Mouse (Mus musculus) CH12.LX (cell line): ENCODE results near the gene Csnk2a2. TPM values are rescaled to one million over a fixed set of nuclear protein-coding genes. Genes with fewer than 3 reads are reported as not detected.

Experiments used
- DNase-seq: peaks from one replicate; pipeline ENCODE4 v3.0.0-alpha.2; 2013; ENCODE audit errors: extremely low read depth
- H3K27ac ChIP-seq: 2 replicates; pipeline ENCODE4 v1.5.1; 2012; ENCODE audit warnings: low read depth, mild to moderate bottlenecking, control low read depth, moderate library complexity; ENCODE audit not compliant: insufficient read depth
- H3K27me3 ChIP-seq: replicated peaks from 2 replicates; pipeline ENCODE3; 2012; ENCODE audit warnings: inconsistent platforms
- H3K36me3 ChIP-seq, 2 experiments: replicated peaks in 1 of 2; 2 replicates each; pipeline versions ENCODE3 to v1.6.1; 2012; ENCODE audit warnings: inconsistent platforms in 1 of 2, low read length in 1 of 2, mild to moderate bottlenecking in 1 of 2, mixed read lengths in 1 of 2, moderate library complexity in 1 of 2; ENCODE audit not compliant: control insufficient read depth in 1 of 2, insufficient read depth in 1 of 2
- H3K4me1 ChIP-seq, 2 experiments: 2 replicates each; pipeline ENCODE4 v1.6.1; 2012; ENCODE audit warnings: inconsistent platforms in 1 of 2, moderate library complexity in 1 of 2; ENCODE audit not compliant: insufficient read depth in 2 of 2, control insufficient read depth in 1 of 2
- H3K4me2 ChIP-seq: 2 replicates; pipeline ENCODE4 v1.6.1; 2012; ENCODE audit warnings: low read depth, mild to moderate bottlenecking, control low read depth; ENCODE audit not compliant: poor library complexity, insufficient read depth, severe bottlenecking
- H3K4me3 ChIP-seq, 3 experiments: fragments of 150-350 bp in 1 of 3; sonication (generic) in 1 of 3; replicated peaks in 1 of 3; 2 replicates each; pipeline versions ENCODE3 to v1.5.1; 2011 to 2012; ENCODE audit warnings: low read depth in 2 of 3, low read length in 2 of 3, mild to moderate bottlenecking in 2 of 3, moderate library complexity in 2 of 3, control low read depth in 1 of 3, improper control_type of control experiment in 1 of 3, inconsistent platforms in 1 of 3, mixed read lengths in 1 of 3; ENCODE audit not compliant: poor library complexity in 1 of 3
- H3K79me2 ChIP-seq: replicated peaks from 2 replicates; pipeline ENCODE4 v1.6.1; 2012; ENCODE audit warnings: mild to moderate bottlenecking, moderate library complexity; ENCODE audit not compliant: control insufficient read depth, poor library complexity, insufficient read depth, severe bottlenecking; ENCODE audit errors: extremely low read depth
- H3K9ac ChIP-seq: 2 replicates; pipeline ENCODE4 v1.6.1; 2012; ENCODE audit warnings: low read depth, mild to moderate bottlenecking, control low read depth, moderate library complexity; ENCODE audit not compliant: insufficient read depth
- H3K9me3 ChIP-seq: replicated peaks from 2 replicates; pipeline ENCODE3; 2012; ENCODE audit warnings: low read length, inconsistent platforms, mixed read lengths
- BHLHE40 ChIP-seq: IDR thresholded peaks from 2 replicates; pipeline ENCODE4 v1.6.1; 2011; ENCODE audit warnings: mild to moderate bottlenecking, low read depth, low read length, improper control_type of control experiment
- CHD1 ChIP-seq: IDR thresholded peaks from 2 replicates; pipeline ENCODE4 v1.6.1; 2012; ENCODE audit warnings: low read depth, low read length, improper control_type of control experiment, inconsistent platforms
- CHD2 ChIP-seq: IDR thresholded peaks from 2 replicates; pipeline ENCODE4 v1.6.1; 2011; ENCODE audit warnings: low read length, improper control_type of control experiment
- E2F4 ChIP-seq: IDR thresholded peaks from 2 replicates; pipeline ENCODE4 v1.6.1; 2011; ENCODE audit warnings: low read depth, low read length, improper control_type of control experiment; ENCODE audit not compliant: insufficient replicate concordance
- EP300 ChIP-seq: IDR thresholded peaks from 2 replicates; pipeline ENCODE4 v1.6.1; 2011; ENCODE audit warnings: low read length, improper control_type of control experiment
- ETS1 ChIP-seq: conservative IDR thresholded peaks from 2 replicates; pipeline ENCODE4 v1.6.1; 2012; ENCODE audit warnings: low read depth, mild to moderate bottlenecking, inconsistent platforms, low read length, improper control_type of control experiment, moderate library complexity
- IRF4 ChIP-seq: IDR thresholded peaks from 2 replicates; pipeline ENCODE4 v1.6.1; 2014; ENCODE audit warnings: low read depth, mild to moderate bottlenecking, inconsistent platforms, low read length, improper control_type of control experiment
- MAFK ChIP-seq: IDR thresholded peaks from 2 replicates; pipeline ENCODE4 v1.6.1; 2011; ENCODE audit warnings: low read length, improper control_type of control experiment; ENCODE audit not compliant: insufficient replicate concordance
- MAZ ChIP-seq: IDR thresholded peaks from 2 replicates; pipeline ENCODE4 v1.6.1; 2012; ENCODE audit warnings: low read depth, mild to moderate bottlenecking, inconsistent platforms, low read length, improper control_type of control experiment, moderate library complexity
- MXI1 ChIP-seq: IDR thresholded peaks from 2 replicates; pipeline ENCODE4 v1.6.1; 2011; ENCODE audit warnings: mild to moderate bottlenecking, low read depth, low read length, improper control_type of control experiment
- POLR2A ChIP-seq: IDR thresholded peaks from 2 replicates; pipeline ENCODE4 v1.6.1; 2011; ENCODE audit warnings: low read depth, mild to moderate bottlenecking, improper control_type of control experiment, low read length
- RCOR1 ChIP-seq: conservative IDR thresholded peaks from 2 replicates; pipeline ENCODE4 v1.6.1; 2012; ENCODE audit warnings: low read depth, mild to moderate bottlenecking, inconsistent platforms, low read length, improper control_type of control experiment
- SMC3 ChIP-seq: IDR thresholded peaks from 2 replicates; pipeline ENCODE4 v1.6.1; 2011; ENCODE audit warnings: low read depth, low read length, improper control_type of control experiment
- TBP ChIP-seq: conservative IDR thresholded peaks from 2 replicates; pipeline ENCODE4 v1.6.1; 2011; ENCODE audit warnings: low read depth, low read length, improper control_type of control experiment
- UBTF ChIP-seq: IDR thresholded peaks from 2 replicates; pipeline ENCODE4 v1.6.1; 2012; ENCODE audit warnings: low read depth, mild to moderate bottlenecking, inconsistent platforms, low read length, improper control_type of control experiment, moderate library complexity
- USF1 ChIP-seq: IDR thresholded peaks from 2 replicates; pipeline ENCODE4 v1.6.1; 2014; ENCODE audit warnings: low read depth, mild to moderate bottlenecking, inconsistent platforms, low read length, improper control_type of control experiment
- USF2 ChIP-seq: conservative IDR thresholded peaks from 2 replicates; pipeline ENCODE4 v1.6.1; 2011; ENCODE audit warnings: low read depth, low read length, improper control_type of control experiment
- ZKSCAN1 ChIP-seq: IDR thresholded peaks from 2 replicates; pipeline ENCODE4 v1.6.1; 2012; ENCODE audit warnings: low read depth, inconsistent platforms, low read length, improper control_type of control experiment, borderline replicate concordance
- ZMIZ1 ChIP-seq: IDR thresholded peaks from 2 replicates; pipeline ENCODE4 v1.6.1; 2012; ENCODE audit warnings: low read depth, mild to moderate bottlenecking, inconsistent platforms, low read length, improper control_type of control experiment
- dilution Hi-C: fragments of 300-500 bp; cut with MboI; formaldehyde crosslinking; loops from 2 replicates; pipeline ENCODE4 v1.14.3; 2020; ENCODE audit warnings: low sequenced_read_pairs; ENCODE audit not compliant: extremely low pct_unique_long_range_greater_than_20kb, extremely low pct_ligation_motif_present
- in situ Hi-C: fragments of 300-500 bp; cut with MboI; formaldehyde crosslinking; loops from 3 replicates; pipeline ENCODE4 v1.14.3; 2019; ENCODE audit warnings: low sequenced_read_pairs, low pct_ligation_motif_present, low pct_unique_long_range_greater_than_20kb, mixed read lengths
- polyA plus RNA-seq: library from polyadenylated mRNA; unstranded; fragments of >175 nt; gene quantifications from 2 replicates; pipeline ENCODE4 v1.2.1, GENCODE M21; 2012; ENCODE audit warnings: low read depth; ENCODE audit not compliant: insufficient read length
- total RNA-seq, 2 experiments: library from RNA; depleted of rRNA; stranded (reverse); fragments of 300-350 nt in 1 of 2; fragments of >200 nt in 1 of 2; gene quantifications; 2 replicates each; pipeline ENCODE4 v1.2.3; 2012 to 2014

Csnk2a2 gene
- total and polyA plus RNA-seq, 3 experiments = 32.1 to 126 (median 51.7) TPM

DNA sequence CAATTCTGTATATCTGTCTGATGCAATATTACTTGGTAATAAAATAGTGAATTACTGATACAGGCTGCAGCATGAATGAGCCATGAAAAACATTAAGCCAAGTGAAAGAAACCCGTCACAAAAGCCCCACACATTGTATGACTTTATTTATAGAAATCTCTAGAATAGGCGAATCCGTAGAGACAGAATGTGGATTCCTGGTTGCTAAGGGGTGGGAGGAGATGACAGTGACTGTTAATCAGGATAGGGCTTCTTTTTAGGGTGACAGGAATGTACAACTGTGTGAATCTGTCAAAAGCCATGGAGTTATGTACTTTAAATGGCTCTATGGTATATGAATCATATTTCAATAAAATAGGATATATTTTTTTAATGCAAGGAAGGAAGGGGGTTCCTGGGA, 15.8 kb upstream of the Csnk2a2 start:
- Histone ChIP-seq H3K27me3 (peaks cover 2% of the 10 kb centered on the region), H3K4me1 (peaks cover 0 to 3% of the 10 kb centered on the region in 2 experiments; a peak in 1 of 4 replicates), H3K4me2 (no peak overlapping the region), H3K79me2 (no peaks in the 10 kb centered on the region), H3K36me3 (no peaks in the 10 kb centered on the region), H3K9me3 (peaks cover 2% of the 10 kb centered on the region), H3K9ac (no peak overlapping the region), H3K4me3 (no peak overlapping the region), H3K27ac (no peak overlapping the region)
- in situ Hi-C loops (no loop called here), dilution Hi-C loops (no loop called here)
- TF ChIP-seq CHD2 (no peak), SMC3 (no peak), MAZ (no peak), EP300 (no peak), IRF4 (no peak), MAFK (no peak), BHLHE40 (no peak), USF1 (no peak), E2F4 (no peak), RCOR1 (no peak), ZKSCAN1 (no peak), TBP (no peak), USF2 (no peak), ZMIZ1 (no peak), POLR2A (no peak), UBTF (no peak), MXI1 (no peak)
- no peak for DNase-seq

DNA sequence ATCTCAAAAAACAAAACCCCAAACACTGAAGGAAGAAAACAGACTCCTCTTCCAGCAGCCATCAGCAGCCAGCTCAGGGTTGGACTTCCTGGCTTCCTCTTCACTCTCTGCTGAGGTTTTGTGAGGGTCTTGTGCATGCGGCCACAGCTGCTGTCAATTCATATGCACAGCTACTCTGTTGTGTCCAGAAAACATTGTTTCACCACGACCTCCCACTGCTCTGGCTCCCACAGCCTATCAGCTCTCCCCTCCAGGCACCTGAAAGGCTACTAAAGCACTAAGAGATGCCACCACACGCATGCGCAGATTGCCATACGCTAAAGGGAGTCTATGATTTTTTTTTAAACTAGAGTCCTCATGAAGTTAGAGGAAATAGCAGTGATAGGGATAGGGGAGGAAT, 15.0 kb upstream of the Csnk2a2 start:
- no peak for DNase-seq
- Histone ChIP-seq H3K4me3 (no peak overlapping the region), H3K4me1 (peaks cover 0 to 3% of the 10 kb centered on the region in 2 experiments; a peak in 1 of 4 replicates), H3K27ac (no peak overlapping the region), H3K79me2 (no peaks in the 10 kb centered on the region), H3K4me2 (no peak overlapping the region), H3K9me3 (peaks cover 2% of the 10 kb centered on the region), H3K9ac (no peak overlapping the region), H3K36me3 (no peaks in the 10 kb centered on the region), H3K27me3 (peaks cover 5% of the 10 kb centered on the region)
- dilution Hi-C loops = no loop called here
- no peak for TF ChIP-seq CHD1
- TF ChIP-seq ETS1 = no peak
- TF ChIP-seq MXI1 = no peak
- in situ Hi-C loops = no loop called here
